Mouse (Mus musculus) inflammation-experienced regulatory T-cells, adult 16 weeks (primary cell): ENCODE results near the gene Pdcd11. TPM values are rescaled to one million over a fixed set of nuclear protein-coding genes. Genes with fewer than 3 reads are reported as not detected.

Source experiments
- polyA plus RNA-seq: library from polyadenylated mRNA; unstranded; fragments of 100-300 nt; shearing (Covaris generic); gene quantifications from one replicate; pipeline ENCODE4 v1.2.1, GENCODE M21; 2017

Pdcd11 gene
- polyA plus RNA-seq, result 26.4 TPM

GRCm38 (mm10) chr19:47090550-47091156, at the start of gene Pdcd11, which contains the start of gene Usmg5:
TSS of gene Pdcd11 (plus strand) at chr19:47090768.
TSS of gene Usmg5 (minus strand) at chr19:47090647.

DNA sequence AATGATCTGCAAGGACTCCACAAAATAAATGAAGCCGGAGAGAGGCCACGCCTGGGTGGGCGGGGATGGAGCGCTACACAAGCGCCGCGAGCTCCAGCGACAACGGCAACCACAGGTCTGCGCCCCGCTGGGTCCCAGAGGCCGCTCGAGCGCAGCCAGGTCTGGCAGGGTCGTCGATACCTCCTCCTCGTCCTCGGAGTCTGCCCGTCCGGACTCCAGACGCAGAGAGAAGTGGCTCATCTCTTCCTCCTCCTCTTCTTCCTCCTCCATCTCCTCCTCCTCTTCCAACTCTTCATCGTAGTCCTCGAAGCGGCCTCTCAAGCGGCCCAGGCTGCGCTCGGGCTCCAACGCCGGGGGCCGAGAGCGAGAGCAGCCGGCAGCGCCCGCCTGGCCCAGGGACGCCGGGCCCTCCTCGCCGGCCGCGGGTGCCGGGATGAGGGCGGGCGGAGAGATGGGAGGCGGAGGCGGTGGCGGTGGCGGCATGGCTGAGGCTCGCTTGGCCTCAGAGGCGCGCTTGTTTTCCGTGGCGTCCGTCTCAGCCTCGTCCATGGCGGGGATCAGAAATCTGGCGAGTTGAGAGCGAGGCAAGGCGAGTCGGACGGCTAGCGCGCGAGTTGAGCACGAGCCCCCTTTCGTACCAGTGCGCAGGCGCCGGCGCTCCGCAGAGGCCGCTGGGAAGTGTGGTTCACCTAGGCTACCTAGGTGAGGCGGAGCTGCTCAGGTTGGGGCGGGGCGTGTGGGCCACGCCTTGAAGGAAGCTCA, 40.1 kb upstream of the Pdcd11 start, which contains the start of gene Pcgf6:
Gene Pcgf6 (minus strand): TSS at position 636 of the 762 bp plus-strand sequence.

DNA sequence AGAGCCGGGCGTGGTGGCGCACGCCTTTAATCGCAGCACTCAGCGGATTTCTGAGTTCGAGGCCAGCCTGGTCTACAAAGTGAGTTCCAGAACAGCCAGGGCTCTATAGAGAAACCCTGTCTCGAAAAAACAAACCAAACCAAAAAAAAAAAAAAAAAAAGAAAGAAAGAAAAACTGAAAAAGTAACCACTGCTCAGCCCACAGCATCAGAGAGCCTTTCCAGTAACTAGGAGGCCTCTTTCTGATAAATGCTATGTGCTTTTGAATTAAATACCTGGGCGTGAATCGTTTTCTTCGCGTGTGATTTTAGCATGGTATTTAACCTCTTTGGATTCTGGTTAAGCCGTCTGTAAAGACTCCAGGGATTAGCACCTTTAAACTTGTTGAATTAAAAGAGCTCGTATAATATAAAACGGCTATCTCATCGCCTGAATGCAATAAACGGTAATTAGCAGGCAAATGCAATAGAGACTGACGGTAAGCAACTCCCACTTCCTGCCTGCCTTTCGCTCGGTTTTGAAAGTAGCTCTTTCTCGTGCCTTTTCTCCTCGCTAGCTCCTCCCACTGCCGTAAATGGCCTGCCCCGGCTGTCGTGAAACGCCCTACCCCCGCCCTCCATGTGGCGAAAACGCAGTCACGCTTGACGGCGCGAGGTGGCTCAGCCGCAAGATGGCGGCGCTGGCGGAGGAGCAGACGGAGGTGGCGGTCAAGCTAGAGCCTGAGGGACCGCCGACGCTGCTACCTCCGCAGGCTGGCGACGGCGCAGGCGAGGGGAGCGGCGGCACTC, 23.3 kb upstream of the Pdcd11 start, which contains the start of gene Taf5:
Gene Taf5 (plus strand): TSS at position 651 of the 787 bp plus-strand sequence.

GRCm38 (mm10) chr19:47137771-47138421, 47.3 kb downstream of the Pdcd11 start, which contains the start of gene Calhm2:
TSS of gene Calhm2 (minus strand) at chr19:47138294.

DNA sequence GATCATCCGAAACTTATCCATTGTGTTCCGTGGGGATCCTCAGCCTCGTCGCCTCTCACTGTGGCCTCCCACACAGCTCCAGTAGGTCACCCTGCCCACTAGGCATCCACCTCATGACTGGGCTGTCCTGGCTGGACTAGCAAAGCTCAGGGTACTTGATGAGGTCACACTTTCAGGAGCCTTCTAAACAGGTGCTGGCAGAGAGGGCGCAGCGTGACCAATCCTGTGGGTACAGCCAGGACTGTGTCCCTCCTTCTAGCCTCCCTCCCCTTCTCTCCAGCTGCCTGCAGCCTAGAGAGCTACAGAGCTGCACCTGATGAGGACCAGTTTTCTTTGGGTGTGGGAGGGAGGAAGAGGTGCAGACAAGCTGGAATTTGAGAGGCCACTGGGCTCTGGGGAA, 53.6 kb downstream of the Pdcd11 start, which contains the start of gene Calhm1:
Gene Calhm1 (minus strand): TSS at position 101 of the 400 bp plus-strand sequence.

GRCm38 (mm10) chr19:47157664-47158063, 67.1 kb downstream of the Pdcd11 start, which contains the start of gene Calhm3:
TSS of gene Calhm3 (minus strand) at chr19:47157764.

DNA sequence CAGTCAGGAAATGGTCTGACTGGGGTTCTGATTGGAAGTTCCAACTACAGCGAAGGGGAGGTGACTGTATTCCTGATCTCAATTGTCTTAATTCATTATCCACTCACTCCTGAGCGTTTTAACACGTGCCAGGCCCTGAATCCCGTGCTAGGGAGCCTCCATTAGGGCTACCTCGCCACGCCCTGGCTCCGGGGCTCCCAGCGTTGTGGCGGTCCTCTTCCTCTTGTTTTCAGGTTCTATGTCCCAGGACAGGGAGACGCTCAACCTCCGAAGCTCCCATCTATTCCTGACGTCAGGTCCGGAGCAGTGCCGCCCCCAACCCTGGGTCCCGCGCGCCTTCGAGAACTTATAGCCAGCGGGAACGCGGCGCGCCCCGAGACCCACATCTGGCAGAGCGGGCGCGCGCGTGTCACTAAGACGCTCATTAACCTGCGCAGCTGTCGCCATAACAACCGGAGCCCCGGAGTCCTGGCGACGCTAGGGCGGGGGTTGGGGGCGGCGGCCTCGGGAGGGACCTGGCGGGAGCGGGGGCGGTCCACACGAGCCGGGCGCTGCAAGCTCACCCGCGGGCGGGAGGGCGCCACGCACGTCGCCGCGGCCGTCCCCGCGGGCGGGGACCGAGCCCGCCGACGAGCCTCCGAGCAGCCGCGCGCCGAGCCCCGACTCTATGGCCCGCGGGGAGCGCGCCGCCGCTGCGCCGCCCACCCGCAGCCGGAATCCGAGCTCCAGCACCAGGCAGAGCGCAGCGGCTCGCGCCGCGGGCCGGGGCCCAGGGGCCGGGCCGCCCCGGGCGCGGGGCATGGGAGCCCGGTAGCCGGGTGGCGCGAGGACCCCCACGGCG, 88.1 kb downstream of the Pdcd11 start, which contains the start of gene Neurl1a:
Gene Neurl1a (plus strand): TSS at position 390 of the 841 bp plus-strand sequence.

Other genes with a start within 250 kb of the Pdcd11 start
- not detected for gene Ina, start 76.1 kb upstream of the Pdcd11 start, polyA plus RNA-seq
- gene Nt5c2, start 75.6 kb upstream of the Pdcd11 start, polyA plus RNA-seq, result 62.8 TPM
- 8.7 TPM for gene Pcgf6, start 39.9 kb upstream of the Pdcd11 start, polyA plus RNA-seq
- gene Taf5, start 23.0 kb upstream of the Pdcd11 start, polyA plus RNA-seq, result 1.5 TPM
- gene Usmg5, start 121 bp upstream of the Pdcd11 start, polyA plus RNA-seq, result 348 TPM
- gene Calhm2, start 47.5 kb downstream of the Pdcd11 start, polyA plus RNA-seq, result 31.5 TPM
- not detected for gene Calhm1, start 53.5 kb downstream of the Pdcd11 start, polyA plus RNA-seq
- gene Calhm3, start 67.0 kb downstream of the Pdcd11 start, polyA plus RNA-seq, result not detected
- not detected for gene Neurl1a, start 88.1 kb downstream of the Pdcd11 start, polyA plus RNA-seq